Mouse (Mus musculus): ENCODE results near the gene Gtf3c2. TPM values are rescaled to one million over a fixed set of nuclear protein-coding genes. Genes with fewer than 3 reads are reported as not detected.

Gtf3c2 gene
- polyA plus RNA-seq, 1 experiment from 2014 or later, result 87.5 TPM

GRCm38 (mm10) chr5:31126050-31126449 lies 53.9 kb downstream of the Gtf3c2 start:
- WGBS, result 42% methylated on average over 5 of the region's 5 CpGs

GRCm38 (mm10) chr5:31123481-31123880 lies 56.5 kb downstream of the Gtf3c2 start:
- H3K27ac ChIP-seq, result no peak overlapping the region
- no peaks in the 10 kb centered on the region; the same call in 1 of the 2 replicates for H3K27me3 ChIP-seq
- no peak overlapping the region for H3K4me3 ChIP-seq
- no peak for ATAC-seq (ENCODE audit: insufficient number of reproducible peaks, insufficient read depth, low FRiP score, low TSS enrichment, low read depth)
- 32% methylated on average over 2 of the region's 2 CpGs for WGBS
- no peaks in the 10 kb centered on the region for H3K9me3 ChIP-seq
- H3K9ac ChIP-seq, result no peak overlapping the region
- no peak overlapping the region for H3K4me2 ChIP-seq
- no peaks in the 10 kb centered on the region for H3K36me3 ChIP-seq
- no peaks in the 10 kb centered on the region for H3K4me1 ChIP-seq

More at GRCm38 (mm10) chr5:31126050-31126449, 53.9 kb downstream of the Gtf3c2 start:
- H3K9ac ChIP-seq, result no peak overlapping the region
- H3K4me1 ChIP-seq, result no peaks in the 10 kb centered on the region
- no peak overlapping the region for H3K27ac ChIP-seq
- H3K4me3 ChIP-seq, result no peak overlapping the region
- peaks cover 6% of the 10 kb centered on the region; the same call in 1 of the 2 replicates for H3K27me3 ChIP-seq
- no peaks in the 10 kb centered on the region for H3K36me3 ChIP-seq
- no peaks in the 10 kb centered on the region for H3K9me3 ChIP-seq
- no peak for ATAC-seq (ENCODE audit: insufficient number of reproducible peaks, insufficient read depth, low FRiP score, low TSS enrichment, low read depth)
- no peak overlapping the region for H3K4me2 ChIP-seq

- Histone ChIP-seq H3K4me1 (no peaks in the 10 kb centered on the region), H3K4me3 (no peak overlapping the region), H3K27ac (no peak overlapping the region), H3K9me3 (no peaks in the 10 kb centered on the region), H3K4me2 (no peak overlapping the region), H3K9ac (no peak overlapping the region), H3K27me3 (peaks cover 9% of the 10 kb centered on the region), H3K36me3 (no peaks in the 10 kb centered on the region)
- no peak for ATAC-seq (ENCODE audit: insufficient number of reproducible peaks, insufficient read depth, low FRiP score, low TSS enrichment, low read depth)
- WGBS, result 80% methylated on average over 8 of the region's 8 CpGs
Observed at GRCm38 (mm10) chr5:31121111-31121510, 58.8 kb downstream of the Gtf3c2 start.

GRCm38 (mm10) chr5:31116912-31117311 lies 63.0 kb downstream of the Gtf3c2 start:
- H3K4me2 ChIP-seq, result no peak overlapping the region
- H3K4me3 ChIP-seq, result no peak overlapping the region
- 23% methylated on average over 10 of the region's 10 CpGs for WGBS
- H3K4me1 ChIP-seq, result no peaks in the 10 kb centered on the region
- H3K27ac ChIP-seq, result no peak overlapping the region
- no peak overlapping the region for H3K9ac ChIP-seq
- H3K36me3 ChIP-seq, result no peaks in the 10 kb centered on the region
- peaks cover 9% of the 10 kb centered on the region for H3K27me3 ChIP-seq
- no peak for ATAC-seq (ENCODE audit: insufficient number of reproducible peaks, insufficient read depth, low FRiP score, low TSS enrichment, low read depth)
- H3K9me3 ChIP-seq, result no peaks in the 10 kb centered on the region

- Histone ChIP-seq H3K9ac (no peak within 1 kb of the TSS), H3K27ac (no peak within 1 kb of the TSS), H3K36me3 (no peaks in the 10 kb centered on the region), H3K4me2 (no peak within 1 kb of the TSS), H3K27me3 (peaks cover 9% of the 10 kb centered on the region), H3K4me1 (no peaks in the 10 kb centered on the region), H3K4me3 (no peak within 1 kb of the TSS), H3K9me3 (no peaks in the 10 kb centered on the region)
- ATAC-seq (ENCODE audit: insufficient number of reproducible peaks, insufficient read depth, low FRiP score, low TSS enrichment, low read depth), result no peak
- WGBS, result 39% methylated on average over 3 of the region's 3 CpGs
Observed at GRCm38 (mm10) chr5:31116354-31116753, 63.6 kb downstream of the Gtf3c2 start, which contains the start of gene Trim54. Trim54 (plus strand) TSS chr5:31116712.

GRCm38 (mm10) chr5:31110781-31111180 lies 69.2 kb downstream of the Gtf3c2 start:
- H3K9me3 ChIP-seq, result no peaks in the 10 kb centered on the region
- no peak overlapping the region for H3K9ac ChIP-seq
- peaks cover 12% of the 10 kb centered on the region for H3K27me3 ChIP-seq
- no peak overlapping the region for H3K4me2 ChIP-seq
- ATAC-seq (ENCODE audit: insufficient number of reproducible peaks, insufficient read depth, low FRiP score, low TSS enrichment, low read depth), result no peak
- no peak overlapping the region for H3K4me3 ChIP-seq
- H3K27ac ChIP-seq, result no peak overlapping the region
- H3K36me3 ChIP-seq, result no peaks in the 10 kb centered on the region
- no peaks in the 10 kb centered on the region for H3K4me1 ChIP-seq
- 36% methylated on average over 7 of the region's 7 CpGs for WGBS

- Histone ChIP-seq H3K27ac (no peak within 1 kb of the TSS), H3K36me3 (no peaks in the 10 kb centered on the region), H3K9ac (no peak within 1 kb of the TSS), H3K4me3 (no peak within 1 kb of the TSS), H3K4me1 (no peaks in the 10 kb centered on the region), H3K27me3 (peaks cover 25% of the 10 kb centered on the region), H3K9me3 (no peaks in the 10 kb centered on the region), H3K4me2 (no peak within 1 kb of the TSS)
- no peak for ATAC-seq (ENCODE audit: insufficient number of reproducible peaks, insufficient read depth, low FRiP score, low TSS enrichment, low read depth)
- 91% methylated on average over 18 of the region's 18 CpGs for WGBS
Observed at GRCm38 (mm10) chr5:31108000-31108490, 71.9 kb downstream of the Gtf3c2 start, which contains the start of gene Slc30a3. Slc30a3 (minus strand) TSS chr5:31108237.

Other genes starting within 250 kb of the Gtf3c2 start
- 8.2 and 11.5 TPM in 2 replicates for gene Cgref1, start 234.6 kb downstream of the Gtf3c2 start, polyA plus RNA-seq (2015; fragmentation: Nextera tagmentation; extraction: Ambion mirVana)
- 132 and 133 TPM in 2 replicates for gene Preb, start 219.8 kb downstream of the Gtf3c2 start, polyA plus RNA-seq (2015; fragmentation: Nextera tagmentation; extraction: Ambion mirVana)
- 0.08 TPM in 1 of 2 replicates, not detected in the other for gene Tcf23, start 211.5 kb downstream of the Gtf3c2 start, polyA plus RNA-seq (2015; fragmentation: Nextera tagmentation; extraction: Ambion mirVana)
- 123 and 138 TPM in 2 replicates for gene Atraid, start 131.8 kb downstream of the Gtf3c2 start, polyA plus RNA-seq (2015; fragmentation: Nextera tagmentation; extraction: Ambion mirVana)
- 10.2 and 11.8 TPM in 2 replicates for gene Slc5a6, start 131.2 kb downstream of the Gtf3c2 start, polyA plus RNA-seq (2015; fragmentation: Nextera tagmentation; extraction: Ambion mirVana)
- gene Cad, start 125.4 kb downstream of the Gtf3c2 start, polyA plus RNA-seq (2015; fragmentation: Nextera tagmentation; extraction: Ambion mirVana), result 27.9 and 30.2 TPM in 2 replicates
- not detected in 2 replicates for gene Dnajc5g, start 73.9 kb downstream of the Gtf3c2 start, polyA plus RNA-seq (2015; fragmentation: Nextera tagmentation; extraction: Ambion mirVana)
- gene Slc30a3, start 71.9 kb downstream of the Gtf3c2 start, polyA plus RNA-seq (2015; fragmentation: Nextera tagmentation; extraction: Ambion mirVana), result 0.73 TPM in 1 of 2 replicates, not detected in the other
- 0.37 and 0.62 TPM in 2 replicates for gene Trim54, start 63.4 kb downstream of the Gtf3c2 start, polyA plus RNA-seq (2015; fragmentation: Nextera tagmentation; extraction: Ambion mirVana)
- not detected in 2 replicates for gene Ucn, start 41.3 kb downstream of the Gtf3c2 start, polyA plus RNA-seq (2015; fragmentation: Nextera tagmentation; extraction: Ambion mirVana)
- 69.4 and 70.2 TPM in 2 replicates for gene Mpv17, start 25.9 kb downstream of the Gtf3c2 start, polyA plus RNA-seq (2015; fragmentation: Nextera tagmentation; extraction: Ambion mirVana)
- gene Gm29609, start 233 bp downstream of the Gtf3c2 start, polyA plus RNA-seq (2015; fragmentation: Nextera tagmentation; extraction: Ambion mirVana), result 0.41 and 2.6 TPM in 2 replicates
- gene Snx17, start 13.1 kb upstream of the Gtf3c2 start, polyA plus RNA-seq (2015; fragmentation: Nextera tagmentation; extraction: Ambion mirVana), result 134 and 155 TPM in 2 replicates
- 61.8 and 71.2 TPM in 2 replicates for gene Eif2b4, start 13.3 kb upstream of the Gtf3c2 start, polyA plus RNA-seq (2015; fragmentation: Nextera tagmentation; extraction: Ambion mirVana)
- 11.2 and 14.8 TPM in 2 replicates for gene Zfp513, start 22.2 kb upstream of the Gtf3c2 start, polyA plus RNA-seq (2015; fragmentation: Nextera tagmentation; extraction: Ambion mirVana)
- gene Ppm1g, start 40.5 kb upstream of the Gtf3c2 start, polyA plus RNA-seq (2015; fragmentation: Nextera tagmentation; extraction: Ambion mirVana), result 130 and 139 TPM in 2 replicates
- 159 and 161 TPM in 2 replicates for gene Nrbp1, start 60.7 kb upstream of the Gtf3c2 start, polyA plus RNA-seq (2015; fragmentation: Nextera tagmentation; extraction: Ambion mirVana)
- gene Gm9970, start 61.1 kb upstream of the Gtf3c2 start, polyA plus RNA-seq (2015; fragmentation: Nextera tagmentation; extraction: Ambion mirVana), result 0.54 TPM in 1 of 2 replicates, not detected in the other
- gene Krtcap3, start 71.5 kb upstream of the Gtf3c2 start, polyA plus RNA-seq (2015; fragmentation: Nextera tagmentation; extraction: Ambion mirVana), result 15.4 and 16.2 TPM in 2 replicates
- gene Ift172, start 111.0 kb upstream of the Gtf3c2 start, polyA plus RNA-seq (2015; fragmentation: Nextera tagmentation; extraction: Ambion mirVana), result 44.8 and 47.1 TPM in 2 replicates
- 80.5 and 89.0 TPM in 2 replicates for gene Fndc4, start 115.9 kb upstream of the Gtf3c2 start, polyA plus RNA-seq (2015; fragmentation: Nextera tagmentation; extraction: Ambion mirVana)
- 0.79 and 1.0 TPM in 2 replicates for gene Gckr, start 117.3 kb upstream of the Gtf3c2 start, polyA plus RNA-seq (2015; fragmentation: Nextera tagmentation; extraction: Ambion mirVana)